Mouse (Mus musculus): ENCODE data around the gene Thbd. TPM values are rescaled to one million over a fixed set of nuclear protein-coding genes. Genes with fewer than 3 reads are reported as not detected.

The Thbd gene
- polyA plus RNA-seq, 1 experiment from 2014 or later, result 6.8 TPM

GRCm38 (mm10) chr2:148381076-148381475, 26.9 kb downstream of the Thbd start:
- Histone ChIP-seq H3K27me3 (ENCODE audit: control insufficient read depth, insufficient read depth, low read length) (no peaks in the 10 kb centered on the region), H3K9ac (ENCODE audit: low read depth, low read length) (no peak overlapping the region), H3K4me2 (replicated peaks; ENCODE audit: low read depth, low read length) (no peak overlapping the region), H3K9me3 (ENCODE audit: control insufficient read depth, low read length) (no peaks in the 10 kb centered on the region), H3K27ac (ENCODE audit: low read depth, low read length) (no peak overlapping the region), H3K36me3 (ENCODE audit: control insufficient read depth, insufficient read depth, low read length) (no peaks in the 10 kb centered on the region), H3K4me1 (replicated peaks; ENCODE audit: control insufficient read depth, insufficient read depth, low read length) (no peaks in the 10 kb centered on the region), H3K4me3 (ENCODE audit: low read depth, low read length) (no peak overlapping the region)
- 93% methylated on average over 2 of the region's 2 CpGs for WGBS
- DNase-seq (ENCODE audit: low spot score), result no peak
- ATAC-seq (ENCODE audit: low FRiP score), result no peak

- ATAC-seq (ENCODE audit: low FRiP score) (no peak), DNase-seq (ENCODE audit: low spot score) (no peak)
- no peaks in the 10 kb centered on the region for H3K4me1 ChIP-seq (replicated peaks; ENCODE audit: control insufficient read depth, insufficient read depth, low read length)
- H3K9ac ChIP-seq (ENCODE audit: low read depth, low read length), result no peak overlapping the region
- 90% methylated on average over 1 of the region's 1 CpGs for WGBS
- H3K27ac ChIP-seq (ENCODE audit: low read depth, low read length), result no peak overlapping the region
- H3K4me3 ChIP-seq (ENCODE audit: low read depth, low read length), result no peak overlapping the region
- H3K4me2 ChIP-seq (replicated peaks; ENCODE audit: low read depth, low read length), result no peak overlapping the region
- H3K27me3 ChIP-seq (ENCODE audit: control insufficient read depth, insufficient read depth, low read length), result no peaks in the 10 kb centered on the region
- H3K36me3 ChIP-seq (ENCODE audit: control insufficient read depth, insufficient read depth, low read length), result no peaks in the 10 kb centered on the region
- H3K9me3 ChIP-seq (ENCODE audit: control insufficient read depth, low read length), result no peaks in the 10 kb centered on the region
Measured at GRCm38 (mm10) chr2:148379899-148380413, 28.0 kb downstream of the Thbd start.

GRCm38 (mm10) chr2:148378817-148379342, 29.1 kb downstream of the Thbd start:
- ATAC-seq (ENCODE audit: low FRiP score) (no peak), DNase-seq (ENCODE audit: low spot score) (no peak)
- Histone ChIP-seq H3K9ac (ENCODE audit: low read depth, low read length) (no peak overlapping the region), H3K36me3 (ENCODE audit: control insufficient read depth, insufficient read depth, low read length) (no peaks in the 10 kb centered on the region), H3K9me3 (ENCODE audit: control insufficient read depth, low read length) (no peaks in the 10 kb centered on the region), H3K27ac (ENCODE audit: low read depth, low read length) (no peak overlapping the region), H3K4me3 (ENCODE audit: low read depth, low read length) (no peak overlapping the region), H3K27me3 (ENCODE audit: control insufficient read depth, insufficient read depth, low read length) (no peaks in the 10 kb centered on the region), H3K4me1 (replicated peaks; ENCODE audit: control insufficient read depth, insufficient read depth, low read length) (no peaks in the 10 kb centered on the region), H3K4me2 (replicated peaks; ENCODE audit: low read depth, low read length) (no peak overlapping the region)
- 88% methylated on average over 1 of the region's 1 CpGs for WGBS

- Histone ChIP-seq H3K4me2 (replicated peaks; ENCODE audit: low read depth, low read length) (no peak overlapping the region), H3K9ac (ENCODE audit: low read depth, low read length) (no peak overlapping the region), H3K36me3 (ENCODE audit: control insufficient read depth, insufficient read depth, low read length) (no peaks in the 10 kb centered on the region), H3K9me3 (ENCODE audit: control insufficient read depth, low read length) (no peaks in the 10 kb centered on the region), H3K4me1 (replicated peaks; ENCODE audit: control insufficient read depth, insufficient read depth, low read length) (no peaks in the 10 kb centered on the region), H3K27me3 (ENCODE audit: control insufficient read depth, insufficient read depth, low read length) (no peaks in the 10 kb centered on the region), H3K27ac (ENCODE audit: low read depth, low read length) (no peak overlapping the region), H3K4me3 (ENCODE audit: low read depth, low read length) (no peak overlapping the region)
- peak; percentile 74 for DNase-seq (ENCODE audit: low spot score)
- ATAC-seq (ENCODE audit: low FRiP score), result no peak
- 75% methylated on average over 10 of the region's 10 CpGs for WGBS
Measured at GRCm38 (mm10) chr2:148375326-148376150, 32.5 kb downstream of the Thbd start.

- ATAC-seq (ENCODE audit: low FRiP score) (no peak), DNase-seq (ENCODE audit: low spot score) (no peak)
- WGBS, result 76% methylated on average over 2 of the region's 2 CpGs
- Histone ChIP-seq H3K4me1 (replicated peaks; ENCODE audit: control insufficient read depth, insufficient read depth, low read length) (no peaks in the 10 kb centered on the region), H3K27ac (ENCODE audit: low read depth, low read length) (no peak overlapping the region), H3K9ac (ENCODE audit: low read depth, low read length) (no peak overlapping the region), H3K4me3 (ENCODE audit: low read depth, low read length) (no peak overlapping the region), H3K9me3 (ENCODE audit: control insufficient read depth, low read length) (no peaks in the 10 kb centered on the region), H3K4me2 (replicated peaks; ENCODE audit: low read depth, low read length) (no peak overlapping the region), H3K36me3 (ENCODE audit: control insufficient read depth, insufficient read depth, low read length) (no peaks in the 10 kb centered on the region), H3K27me3 (ENCODE audit: control insufficient read depth, insufficient read depth, low read length) (no peaks in the 10 kb centered on the region)
Measured at GRCm38 (mm10) chr2:148373602-148374071, 34.4 kb downstream of the Thbd start.

GRCm38 (mm10) chr2:148371743-148372630, 36.0 kb downstream of the Thbd start:
- Histone ChIP-seq H3K4me3 (ENCODE audit: low read depth, low read length) (no peak overlapping the region), H3K27ac (ENCODE audit: low read depth, low read length) (no peak overlapping the region), H3K4me1 (replicated peaks; ENCODE audit: control insufficient read depth, insufficient read depth, low read length) (no peaks in the 10 kb centered on the region), H3K27me3 (ENCODE audit: control insufficient read depth, insufficient read depth, low read length) (no peaks in the 10 kb centered on the region), H3K4me2 (replicated peaks; ENCODE audit: low read depth, low read length) (no peak overlapping the region), H3K9ac (ENCODE audit: low read depth, low read length) (no peak overlapping the region), H3K9me3 (ENCODE audit: control insufficient read depth, low read length) (no peaks in the 10 kb centered on the region), H3K36me3 (ENCODE audit: control insufficient read depth, insufficient read depth, low read length) (no peaks in the 10 kb centered on the region)
- ATAC-seq (ENCODE audit: low FRiP score), result no peak
- WGBS, result 83% methylated on average over 4 of the region's 4 CpGs
- no peak for DNase-seq (ENCODE audit: low spot score)

GRCm38 (mm10) chr2:148365227-148365626, 42.8 kb downstream of the Thbd start:
- DNase-seq (ENCODE audit: low spot score) (no peak), ATAC-seq (ENCODE audit: low FRiP score) (no peak)
- H3K36me3 ChIP-seq (ENCODE audit: control insufficient read depth, insufficient read depth, low read length), result no peaks in the 10 kb centered on the region
- no peaks in the 10 kb centered on the region for H3K4me1 ChIP-seq (replicated peaks; ENCODE audit: control insufficient read depth, insufficient read depth, low read length)
- no peak overlapping the region for H3K4me3 ChIP-seq (ENCODE audit: low read depth, low read length)
- no peaks in the 10 kb centered on the region for H3K9me3 ChIP-seq (ENCODE audit: control insufficient read depth, low read length)
- no peak overlapping the region for H3K27ac ChIP-seq (ENCODE audit: low read depth, low read length)
- no peak overlapping the region for H3K4me2 ChIP-seq (replicated peaks; ENCODE audit: low read depth, low read length)
- H3K27me3 ChIP-seq (ENCODE audit: control insufficient read depth, insufficient read depth, low read length), result no peaks in the 10 kb centered on the region
- no peak overlapping the region for H3K9ac ChIP-seq (ENCODE audit: low read depth, low read length)
- 37% methylated on average over 1 of the region's 1 CpGs for WGBS

- no peak overlapping the region for H3K4me2 ChIP-seq (replicated peaks; ENCODE audit: low read depth, low read length)
- no peaks in the 10 kb centered on the region for H3K9me3 ChIP-seq (ENCODE audit: control insufficient read depth, low read length)
- ATAC-seq (ENCODE audit: low FRiP score) (no peak), DNase-seq (ENCODE audit: low spot score) (no peak)
- H3K36me3 ChIP-seq (ENCODE audit: control insufficient read depth, insufficient read depth, low read length), result no peaks in the 10 kb centered on the region
- 95% methylated on average over 3 of the region's 3 CpGs for WGBS
- H3K9ac ChIP-seq (ENCODE audit: low read depth, low read length), result no peak overlapping the region
- no peak overlapping the region for H3K27ac ChIP-seq (ENCODE audit: low read depth, low read length)
- no peaks in the 10 kb centered on the region for H3K27me3 ChIP-seq (ENCODE audit: control insufficient read depth, insufficient read depth, low read length)
- no peak overlapping the region for H3K4me3 ChIP-seq (ENCODE audit: low read depth, low read length)
- no peaks in the 10 kb centered on the region for H3K4me1 ChIP-seq (replicated peaks; ENCODE audit: control insufficient read depth, insufficient read depth, low read length)
Measured at GRCm38 (mm10) chr2:148364536-148364935, 43.5 kb downstream of the Thbd start.
